Mouse (Mus musculus) spleen, adult 2 months (tissue): Measurements from ENCODE around the gene Clk3.

ENCODE experiments used
- CTCF ChIP-seq: fragments of 200-500 bp; IDR thresholded peaks from 2 replicates; pipeline ENCODE4 v1.5.1; 2011; ENCODE audit warnings: mild to moderate bottlenecking, inconsistent platforms; ENCODE audit not compliant: insufficient read depth, insufficient read length, insufficient replicate concordance; ENCODE audit errors: extremely low read depth
- POLR2A ChIP-seq: fragments of 200-500 bp; IDR thresholded peaks from 2 replicates; pipeline ENCODE4 v1.6.1; 2011; ENCODE audit warnings: low read depth, low read length, inconsistent platforms

DNA sequence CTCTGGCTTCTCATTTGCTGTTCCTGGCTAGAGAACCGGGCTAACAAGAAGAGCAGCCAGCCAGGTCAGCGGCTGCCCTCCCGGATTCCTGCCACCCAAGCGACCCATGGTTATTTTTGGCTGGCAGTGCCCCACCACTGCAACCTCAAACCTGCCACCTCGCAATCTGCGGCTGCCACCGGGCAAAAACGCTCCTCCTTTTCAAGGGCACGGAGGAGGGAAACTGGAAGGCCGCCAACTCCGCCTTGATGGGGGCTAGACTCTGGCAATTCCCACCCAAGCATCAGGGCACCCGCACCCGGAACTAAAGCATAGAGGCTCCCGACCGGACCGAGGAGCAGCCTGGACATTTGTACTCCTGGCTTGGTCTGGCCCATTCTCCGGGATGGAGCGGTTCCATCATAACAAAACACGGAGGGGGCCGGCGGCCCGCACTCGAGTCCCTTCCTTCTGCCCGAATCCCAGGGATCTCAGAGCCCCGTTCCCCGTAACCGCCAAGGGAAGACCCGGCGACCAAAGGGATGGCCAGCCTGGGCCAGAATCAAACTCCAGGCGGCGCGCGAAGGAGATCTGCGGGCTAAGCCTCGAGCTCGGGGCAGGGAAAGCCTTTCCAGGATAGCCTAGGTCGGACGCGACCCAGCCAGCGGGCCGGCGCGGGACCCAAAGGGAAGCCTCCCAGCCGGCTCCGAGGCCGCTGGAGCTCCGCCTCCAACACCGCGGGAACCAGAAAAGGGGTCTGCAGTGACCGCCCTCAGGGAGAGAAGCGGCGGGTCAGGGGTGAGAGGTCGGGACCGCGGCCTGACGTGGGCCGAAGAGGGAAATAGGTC lies 1.3 kb downstream of the Clk3 start:
- TF ChIP-seq POLR2A (no peak), CTCF (no peak)
